Mouse (Mus musculus) liver, postnatal 0 days (tissue): ENCODE data around the gene Rdm1. TPM values are rescaled to one million over a fixed set of nuclear protein-coding genes. Genes with fewer than 3 reads are reported as not detected.
A peak's percentile ranks its signal among the peaks of the same experiment; 100 is the strongest.
"Not testable (repeated sequence)": the region's sequence is repeated elsewhere in the genome, so short reads cannot be mapped to it uniquely, and the experiment has no call there.

ENCODE experiments used
- ATAC-seq: fragments of 200-750 bp; cut with Nextera tagmentation; 2 replicates; pipeline ENCODE4 v1.8.0; 2017; ENCODE audit warnings: mild to moderate bottlenecking, moderate library complexity
- DNase-seq: peaks from one replicate; pipeline ENCODE4 v3.0.0-alpha.2; 2016
- H3K27ac ChIP-seq: fragments of 300-500 bp; sonication (generic); 2 replicates; pipeline ENCODE4 v1.5.1; 2014; ENCODE audit warnings: antibody characterized with exemption, moderate library complexity, mild to moderate bottlenecking, low read depth
- H3K27me3 ChIP-seq: fragments of 300-500 bp; sonication (generic); 2 replicates; pipeline ENCODE4 v1.6.1; 2014; ENCODE audit warnings: low read length, control low read depth, mixed read lengths; ENCODE audit not compliant: insufficient read depth
- H3K36me3 ChIP-seq: fragments of 300-500 bp; sonication (generic); replicated peaks from 2 replicates; pipeline ENCODE4 v1.6.1; 2014; ENCODE audit warnings: mild to moderate bottlenecking, control low read depth, low read length, moderate library complexity, mixed read lengths; ENCODE audit not compliant: insufficient read depth
- H3K4me1 ChIP-seq: fragments of 300-500 bp; sonication (generic); 2 replicates; pipeline ENCODE4 v1.6.1; 2014; ENCODE audit warnings: antibody characterized with exemption, mild to moderate bottlenecking, control low read depth; ENCODE audit not compliant: insufficient read depth
- H3K4me2 ChIP-seq: fragments of 300-500 bp; sonication (generic); 2 replicates; pipeline ENCODE4 v1.6.1; 2014; ENCODE audit warnings: low read depth, mild to moderate bottlenecking, low read length, moderate library complexity, mixed read lengths
- H3K4me3 ChIP-seq: fragments of 300-500 bp; sonication (generic); 2 replicates; pipeline ENCODE4 v1.5.1; 2014; ENCODE audit warnings: low read depth, low read length
- H3K9ac ChIP-seq: fragments of 300-500 bp; sonication (generic); replicated peaks from 2 replicates; pipeline ENCODE4 v1.6.1; 2014; ENCODE audit warnings: mild to moderate bottlenecking, moderate library complexity
- H3K9me3 ChIP-seq: fragments of 300-500 bp; sonication (generic); 2 replicates; pipeline ENCODE4 v1.6.1; 2016; ENCODE audit warnings: mild to moderate bottlenecking, control low read depth, low read length, mixed read lengths
- CTCF ChIP-seq: sonication (generic); IDR thresholded peaks from 2 replicates; pipeline ENCODE4 v1.5.1; 2016; ENCODE audit warnings: antibody characterized with exemption, low read depth
- EP300 ChIP-seq: IDR thresholded peaks from 2 replicates; pipeline ENCODE4 v1.6.1; 2016; ENCODE audit warnings: antibody characterized with exemption, low read depth, mild to moderate bottlenecking
- WGBS: fragments of 180-500 bp; shearing (Covaris S2); extraction: QIAGEN DNeasy Blood & Tissue Kit; methylation state at CpG from one replicate; pipeline ENCODE4 v1.1.7; 2014; ENCODE audit not compliant: insufficient replicate concordance; 5-methylcytosine and 5-hydroxymethylcytosine counted together
- polyA plus RNA-seq: library from polyadenylated mRNA; unstranded; fragments of >200 nt; fragmentation: Nextera tagmentation; extraction: Ambion mirVana; gene quantifications from 2 replicates; pipeline ENCODE4 v1.2.1, GENCODE M21; 2015

Gene Rdm1
- polyA plus RNA-seq, 1 experiment from 2014 or later = 7.4 TPM

DNA sequence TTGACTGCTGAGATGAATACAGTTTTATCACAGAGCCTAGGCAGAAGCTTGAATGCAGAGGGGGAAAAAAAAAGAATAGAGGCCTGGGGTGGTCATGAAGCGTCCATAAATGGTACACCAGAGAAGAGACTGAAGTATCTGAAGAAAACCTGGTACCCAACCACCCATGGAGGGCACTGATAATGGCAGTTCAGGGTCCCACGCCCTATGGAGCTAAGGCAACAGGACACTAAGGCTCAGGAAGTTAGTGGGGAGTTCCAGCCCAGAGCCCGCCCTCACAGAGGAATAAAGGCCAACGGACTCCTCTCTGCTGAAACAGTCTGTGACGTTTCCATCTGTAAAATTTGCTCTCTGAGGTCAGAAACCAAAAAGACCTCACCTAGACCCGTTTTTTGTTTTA is 11.6 kb upstream of the Rdm1 start:
- peaks cover 4% of the 10 kb centered on the region; the same call in 1 of the 2 replicates for H3K4me1 ChIP-seq
- H3K4me2 ChIP-seq = no peak overlapping the region
- peak; percentile 29; the same call in 1 of the 2 replicates for ATAC-seq

DNA sequence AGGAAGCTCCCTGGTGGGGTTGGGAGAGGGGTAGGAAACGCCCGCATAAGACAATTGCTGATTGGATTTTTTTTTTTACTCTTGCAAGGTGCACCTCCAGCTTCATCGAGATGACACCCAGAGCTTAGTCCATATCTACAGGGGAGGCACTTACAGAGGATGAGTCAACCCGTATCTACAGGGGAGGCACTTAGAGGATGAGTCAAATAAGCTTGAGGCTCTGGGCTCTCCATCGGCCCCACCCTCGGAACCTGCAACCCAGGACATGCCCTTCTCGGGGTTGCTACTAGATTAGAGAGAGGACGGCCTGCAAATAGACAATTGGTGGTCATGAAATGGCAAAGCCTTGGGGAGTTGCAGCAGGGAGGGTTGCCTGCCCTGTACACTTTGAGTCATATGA is 10.9 kb upstream of the Rdm1 start:
- Histone ChIP-seq H3K27me3 (peaks cover 7% of the 10 kb centered on the region; the same call in 1 of the 2 replicates), H3K36me3 (no peaks in the 10 kb centered on the region), H3K9ac (no peak overlapping the region), H3K4me2 (no peak overlapping the region), H3K4me1 (no peaks in the 10 kb centered on the region), H3K9me3 (no peaks in the 10 kb centered on the region), H3K4me3 (no peak overlapping the region), H3K27ac (no peak overlapping the region)
- ATAC-seq (no peak), DNase-seq (no peak)
- TF ChIP-seq EP300 (no peak), CTCF (no peak)
- WGBS = 77% methylated on average over 8 of the region's 8 CpGs

More for the DNA sequence above, 11.6 kb upstream of the Rdm1 start:
- no peak for TF ChIP-seq EP300
- no peak for TF ChIP-seq CTCF
- H3K36me3 ChIP-seq = no peaks in the 10 kb centered on the region
- no peak for DNase-seq
- H3K4me3 ChIP-seq = no peak overlapping the region
- no peaks in the 10 kb centered on the region for H3K9me3 ChIP-seq
- H3K27ac ChIP-seq = no peak overlapping the region
- WGBS = 53% methylated on average over 6 of the region's 6 CpGs
- H3K9ac ChIP-seq = no peak overlapping the region
- H3K27me3 ChIP-seq = peaks cover 7% of the 10 kb centered on the region; the same call in 1 of the 2 replicates

DNA sequence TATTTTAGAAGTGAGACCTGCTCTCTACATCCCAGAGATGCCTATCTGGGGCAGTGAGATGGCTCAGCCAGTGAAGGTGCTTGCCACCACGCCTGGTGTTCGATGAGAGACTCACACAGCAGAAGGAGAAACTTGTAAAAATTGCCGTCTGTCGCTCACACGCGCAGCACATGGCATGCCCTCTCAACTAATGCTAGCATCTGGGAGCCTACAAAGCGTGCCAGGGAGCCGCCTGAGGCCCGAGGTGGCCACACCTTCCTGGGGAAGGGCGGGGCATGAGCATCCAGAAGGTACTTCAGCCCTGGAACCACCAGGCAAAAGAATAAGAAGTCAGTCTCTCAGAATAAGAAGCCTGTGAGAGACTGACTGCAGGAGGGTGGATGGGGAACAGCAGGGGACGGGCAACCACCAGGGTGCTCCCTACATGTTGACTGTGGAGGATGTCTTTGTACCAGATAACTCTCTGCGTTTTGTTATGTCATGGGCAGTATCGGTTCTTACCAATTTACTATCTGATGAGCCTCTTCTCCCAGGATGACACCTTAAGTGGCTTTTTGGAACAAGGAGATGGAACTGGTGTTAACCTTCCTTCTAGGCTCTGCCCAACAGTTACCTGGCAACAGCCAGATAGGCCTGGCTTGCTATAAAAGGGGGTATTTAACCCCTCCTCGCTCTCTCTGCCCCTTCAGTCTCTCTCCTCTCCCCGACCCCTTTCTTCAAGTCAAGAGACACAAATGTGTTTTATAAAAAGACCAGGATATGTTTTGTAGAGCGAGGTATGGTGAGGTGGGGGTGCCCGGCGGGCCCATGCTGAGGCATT is 9.8 kb upstream of the Rdm1 start:
- Histone ChIP-seq H3K4me1 (no peaks in the 10 kb centered on the region), H3K4me3 (no peak overlapping the region), H3K27me3 (peaks cover 7% of the 10 kb centered on the region; the same call in 1 of the 2 replicates), H3K4me2 (no peak overlapping the region), H3K9me3 (no peaks in the 10 kb centered on the region), H3K9ac (no peak overlapping the region), H3K36me3 (no peaks in the 10 kb centered on the region), H3K27ac (no peak overlapping the region)
- TF ChIP-seq EP300 = no peak
- 41% methylated on average over 18 of the region's 18 CpGs for WGBS
- no peak for ATAC-seq
- DNase-seq = peak; percentile 23

DNA sequence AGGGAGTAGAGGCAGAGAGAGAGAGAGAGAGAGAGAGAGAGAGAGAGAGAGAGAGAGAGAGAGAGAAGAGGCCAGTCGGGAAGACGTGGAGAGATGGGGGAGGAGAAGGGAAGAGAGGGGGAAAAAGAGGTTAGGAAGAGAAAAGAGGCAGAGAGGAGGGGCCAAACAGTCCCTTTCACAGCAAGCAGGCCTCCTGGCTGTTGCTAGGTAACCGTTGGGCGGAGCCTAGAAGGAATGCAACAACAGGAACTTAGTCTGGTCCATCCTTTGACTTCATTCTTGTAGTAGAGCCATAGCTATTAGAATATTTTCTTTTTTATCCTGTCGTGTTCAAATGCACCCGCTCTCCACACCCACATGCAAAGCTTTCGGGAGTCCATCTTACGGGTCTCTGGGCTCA is 9.1 kb upstream of the Rdm1 start:
- H3K4me3 ChIP-seq = no peak overlapping the region
- no peak overlapping the region for H3K27ac ChIP-seq
- ATAC-seq = no peak
- H3K27me3 ChIP-seq = peaks cover 7% of the 10 kb centered on the region; the same call in 1 of the 2 replicates
- H3K9me3 ChIP-seq = no peaks in the 10 kb centered on the region
- H3K4me1 ChIP-seq = no peaks in the 10 kb centered on the region
- H3K4me2 ChIP-seq = peak overlapping the region; percentile 9; the same call in 1 of the 2 replicates
- H3K36me3 ChIP-seq = no peaks in the 10 kb centered on the region
- no peak overlapping the region for H3K9ac ChIP-seq
- TF ChIP-seq CTCF (no peak), EP300 (no peak)
- DNase-seq = peak; percentile 54
- WGBS = 15% methylated on average over 8 of the region's 8 CpGs

DNA sequence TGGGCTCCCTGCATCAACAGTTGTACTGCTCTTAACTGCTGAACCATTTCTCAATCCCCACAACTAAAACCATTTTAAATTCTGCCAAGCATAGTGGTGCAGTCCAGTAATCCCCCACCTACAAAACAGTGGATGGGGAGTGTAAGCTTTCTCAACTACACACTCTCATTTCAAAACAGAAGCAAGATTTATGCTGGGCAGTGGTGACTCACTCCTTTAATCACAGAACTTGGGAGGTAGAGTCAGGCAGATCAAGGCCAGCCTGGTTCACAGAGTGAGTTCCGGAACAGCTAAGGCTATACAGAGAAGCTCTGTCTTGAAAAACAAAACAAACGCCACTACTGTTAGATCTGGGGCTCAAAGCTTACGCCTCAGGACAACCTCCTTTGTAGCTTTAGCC is 8.4 kb upstream of the Rdm1 start:
- peaks cover 7% of the 10 kb centered on the region; the same call in 1 of the 2 replicates for H3K27me3 ChIP-seq
- no peak for ATAC-seq

DNA sequence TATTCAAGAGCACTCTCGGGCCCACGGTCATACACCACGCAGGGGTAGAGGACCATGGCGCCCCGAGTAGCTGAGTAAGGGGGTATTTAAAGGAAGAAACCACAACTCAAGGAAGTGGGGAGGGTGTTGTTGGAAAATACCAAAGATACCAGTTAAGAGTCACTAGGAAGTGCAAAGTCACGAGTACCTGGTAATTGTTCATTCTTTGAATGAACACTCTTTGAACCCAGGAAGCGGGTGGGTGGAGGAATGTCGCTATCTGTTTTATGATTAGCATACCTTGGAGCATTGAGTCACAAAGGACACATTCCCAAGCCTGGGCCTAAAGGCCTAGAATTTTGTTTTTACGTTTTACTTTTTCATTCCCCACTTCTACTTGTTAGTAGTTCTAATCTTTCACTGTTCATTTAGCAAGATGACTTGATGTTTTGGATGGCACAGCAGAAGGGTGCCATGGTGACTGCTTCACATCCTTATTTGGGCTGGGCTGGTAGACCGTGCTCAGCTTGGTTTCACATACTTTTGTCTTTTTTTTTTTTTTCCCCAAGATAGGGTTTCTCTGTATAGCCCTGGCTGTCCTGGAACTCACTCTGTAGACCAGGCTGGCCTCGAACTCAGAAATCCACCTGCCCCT is 6.9 kb upstream of the Rdm1 start:
- H3K4me3 ChIP-seq, H3K9me3 ChIP-seq, H3K9ac ChIP-seq, H3K27me3 ChIP-seq, H3K27ac ChIP-seq, H3K4me1 ChIP-seq, H3K36me3 ChIP-seq, ATAC-seq, H3K4me2 ChIP-seq, DNase-seq: not testable (repeated sequence)
- WGBS = 78% methylated on average over 11 of the region's 11 CpGs

More for the DNA sequence above, 8.4 kb upstream of the Rdm1 start:
- H3K4me1 ChIP-seq = no peaks in the 10 kb centered on the region
- TF ChIP-seq CTCF = no peak
- TF ChIP-seq EP300 = no peak
- H3K27ac ChIP-seq = no peak overlapping the region
- DNase-seq = no peak
- H3K4me3 ChIP-seq = no peak overlapping the region
- 83% methylated on average over 3 of the region's 3 CpGs for WGBS
- no peaks in the 10 kb centered on the region for H3K9me3 ChIP-seq
- H3K9ac ChIP-seq = no peak overlapping the region
- H3K36me3 ChIP-seq = no peaks in the 10 kb centered on the region
- H3K4me2 ChIP-seq = no peak overlapping the region
